Mouse (Mus musculus): ENCODE data around the gene Fam71e2.

DNA sequence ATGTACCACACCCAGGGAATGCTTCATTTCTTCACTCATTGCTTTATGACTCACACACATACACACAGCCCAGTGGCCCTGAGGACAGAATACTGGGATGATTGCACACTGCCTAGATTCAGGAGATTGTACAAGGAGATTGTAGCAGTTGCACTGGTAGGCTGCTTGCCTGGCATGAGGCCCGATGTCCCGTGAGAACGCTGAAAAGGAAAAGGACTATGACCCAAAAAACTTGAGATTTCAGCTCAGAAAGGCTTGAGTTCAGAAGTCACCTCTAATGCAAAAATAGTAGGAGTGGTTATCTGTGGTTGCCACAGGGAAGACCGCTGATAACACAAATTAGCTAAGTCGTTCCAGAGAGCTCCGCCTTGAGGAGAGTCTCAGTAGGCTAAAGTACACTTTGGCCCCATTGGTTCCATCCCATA lies 38.1 kb downstream of the Fam71e2 start:
- TF ChIP-seq CTCF (IDR thresholded peaks at IDR 0.05; ENCODE audit: low read depth, low read length) (no peak), POLR2A (IDR thresholded peaks at IDR 0.05; ENCODE audit: borderline replicate concordance, low read depth, low read length) (no peak)

All from bone marrow macrophage, adult 2 months (primary cell).